Mouse (Mus musculus) activated CD4-positive, CD25-positive, alpha-beta regulatory T cell, adult 9 weeks (primary cell): Measurements from ENCODE around the gene 9930111J21Rik2. TPM values are rescaled to one million over a fixed set of nuclear protein-coding genes. Genes with fewer than 3 reads are reported as not detected.

ENCODE experiments used
- polyA plus RNA-seq: library from polyadenylated mRNA; unstranded; fragments of 100-300 nt; shearing (Covaris generic); gene quantifications from one replicate; pipeline ENCODE4 v1.2.1, GENCODE M21; 2017

The 9930111J21Rik2 gene
- polyA plus RNA-seq: 168 TPM

GRCm38 (mm10) chr11:49051093-49051891 is at the start of gene 9930111J21Rik2:
Gene 9930111J21Rik2, minus strand, starts transcription at chr11:49051242.

GRCm38 (mm10) chr11:49076001-49076757 is 25.1 kb upstream of the 9930111J21Rik2 start, which contains the start of gene Ifi47:
Gene Ifi47, plus strand, starts transcription at chr11:49076587.

GRCm38 (mm10) chr11:49063713-49064469 is 12.8 kb upstream of the 9930111J21Rik2 start, which contains the start of gene Tgtp2:
Gene Tgtp2, minus strand, starts transcription at chr11:49064206.

GRCm38 (mm10) chr11:48994018-48994417 is 57.0 kb downstream of the 9930111J21Rik2 start, which contains the start of gene Tgtp1:
Gene Tgtp1, minus strand, starts transcription at chr11:48994172.

GRCm38 (mm10) chr11:48991740-48992520 is 59.1 kb downstream of the 9930111J21Rik2 start, which contains the start of gene Gm12185:
Gene Gm12185, minus strand, starts transcription at chr11:48992226.

GRCm38 (mm10) chr11:48979251-48979650 is 71.8 kb downstream of the 9930111J21Rik2 start, which contains the start of gene 9930111J21Rik1:
Gene 9930111J21Rik1, minus strand, starts transcription at chr11:48979398.

GRCm38 (mm10) chr11:48978240-48978939 is 72.7 kb downstream of the 9930111J21Rik2 start, which contains the start of gene Olfr56:
Gene Olfr56, plus strand, starts transcription at chr11:48978889.

Other genes with a start within 250 kb of the 9930111J21Rik2 start
- 2.4 TPM for gene Trim41, start 233.9 kb downstream of the 9930111J21Rik2 start, polyA plus RNA-seq
- gene Trim7, start 225.1 kb downstream of the 9930111J21Rik2 start, polyA plus RNA-seq: 0.20 TPM
- 0.46 TPM for gene Gm12184, start 224.6 kb downstream of the 9930111J21Rik2 start, polyA plus RNA-seq
- 206 TPM for gene Irgm1, start 179.6 kb downstream of the 9930111J21Rik2 start, polyA plus RNA-seq
- 1.7 TPM for gene Gm5431, start 149.0 kb downstream of the 9930111J21Rik2 start, polyA plus RNA-seq
- 280 TPM for gene Psme2b, start 105.1 kb downstream of the 9930111J21Rik2 start, polyA plus RNA-seq
- 0.68 TPM for gene Olfr56, start 72.4 kb downstream of the 9930111J21Rik2 start, polyA plus RNA-seq
- 291 TPM for gene 9930111J21Rik1, start 71.8 kb downstream of the 9930111J21Rik2 start, polyA plus RNA-seq
- 10.5 TPM for gene Gm12185, start 59.0 kb downstream of the 9930111J21Rik2 start, polyA plus RNA-seq
- 270 TPM for gene Tgtp1, start 57.1 kb downstream of the 9930111J21Rik2 start, polyA plus RNA-seq
- gene Tgtp2, start 13.0 kb upstream of the 9930111J21Rik2 start, polyA plus RNA-seq: 375 TPM
- 613 TPM for gene Ifi47, start 25.3 kb upstream of the 9930111J21Rik2 start, polyA plus RNA-seq
- not detected for gene Olfr1396, start 63.6 kb upstream of the 9930111J21Rik2 start, polyA plus RNA-seq
- not detected for gene Olfr1395, start 91.0 kb upstream of the 9930111J21Rik2 start, polyA plus RNA-seq
- gene Olfr1394, start 103.1 kb upstream of the 9930111J21Rik2 start, polyA plus RNA-seq: not detected
- gene Btnl9, start 135.9 kb upstream of the 9930111J21Rik2 start, polyA plus RNA-seq: not detected
- 78.7 TPM for gene Zfp62, start 152.1 kb upstream of the 9930111J21Rik2 start, polyA plus RNA-seq
- gene Mgat1, start 192.9 kb upstream of the 9930111J21Rik2 start, polyA plus RNA-seq: 128 TPM
- gene Olfr1393, start 227.1 kb upstream of the 9930111J21Rik2 start, polyA plus RNA-seq: not detected
- not detected for gene Olfr1392, start 234.0 kb upstream of the 9930111J21Rik2 start, polyA plus RNA-seq